Mouse (Mus musculus) small intestine, adult 2 months (tissue): ENCODE results near the gene Gm42421.

ENCODE experiments used
- CTCF ChIP-seq: fragments of 200-500 bp; IDR thresholded peaks from 2 replicates; pipeline ENCODE4 v1.5.1; 2012; ENCODE audit warnings: low read depth, mild to moderate bottlenecking, control low read depth, inconsistent platforms, low read length, moderate library complexity, mixed read lengths; ENCODE audit not compliant: insufficient replicate concordance, insufficient read length; ENCODE audit errors: extremely low read depth
- POLR2A ChIP-seq: fragments of 200-500 bp; IDR thresholded peaks from 2 replicates; pipeline ENCODE4 v1.6.1; 2012; ENCODE audit warnings: low read depth, mild to moderate bottlenecking, control low read depth, inconsistent platforms, low read length, moderate library complexity

DNA sequence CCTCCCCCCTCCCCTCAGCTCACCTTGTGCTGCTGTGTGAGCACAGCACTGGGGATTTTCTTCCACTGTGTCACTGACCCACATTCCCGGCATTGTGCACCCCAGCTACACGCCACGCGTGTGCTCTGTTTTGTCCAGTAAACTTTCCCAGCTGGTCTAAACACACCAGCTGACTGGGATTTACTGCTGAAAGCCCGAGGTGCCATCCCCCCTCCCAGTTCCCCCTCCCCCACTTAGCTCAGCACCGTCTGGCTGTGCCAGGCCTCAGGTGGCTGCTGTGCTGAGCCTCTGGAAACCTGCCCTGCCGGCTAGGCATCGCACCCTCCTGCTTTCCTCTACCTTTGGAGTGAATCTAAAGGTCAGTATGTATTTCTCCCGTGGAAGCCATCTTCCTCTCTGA, 52.9 kb downstream of the Gm42421 start:
- TF ChIP-seq POLR2A, result no peak
- TF ChIP-seq CTCF, result no peak
